Mouse (Mus musculus): Measurements from ENCODE around the gene Sirt2.

- TF ChIP-seq USF1 (IDR thresholded peaks at IDR 0.05; ENCODE audit: low read depth) = no peak
- TF ChIP-seq POLR2A (IDR thresholded peaks at IDR 0.05; ENCODE audit: insufficient read length, low read depth) = no peak
- no peak for TF ChIP-seq MYOD1 (IDR thresholded peaks at IDR 0.05; ENCODE audit: control insufficient read depth in 1 of 3, insufficient read length in 2 of 3, low read depth in 2 of 3)
Observed at GRCm38 (mm10) chr7:28781261-28781663, 14.7 kb downstream of the Sirt2 start.

Measured in myocyte (in vitro differentiated cells).